In genomic region chr9:88177575-88178254, GRCm38 (mm10) we compare ENCODE assay signal across 16 mouse cellular contexts.
DNase-seq lines count a peak whose midpoint lies in the region; ATAC-seq and TF ChIP-seq lines count a peak whose summit lies in the region.
"Had no signal": no experiment of that assay in that cellular context is flagged by ENCODE, and none has a peak within 500 bp of the region (broad histone marks: within the 10 kb centered on the region; RNA-seq: fewer than 3 reads in every experiment).

No protein-coding gene starts in this region.

- no peaks in the 10 kb centered on the region for H3K27me3 ChIP-seq in cerebellum, adult 2 months (ENCODE audit: control insufficient read depth, insufficient read depth, low read length)
- H3K27me3 ChIP-seq in heart, adult 2 months (ENCODE audit: control insufficient read depth, insufficient read depth, low read length): no peaks in the 10 kb centered on the region
- H3K27me3 ChIP-seq: embryonic facial prominence, embryonic 13.5 days; forebrain, embryonic 12.5 days; neural tube, embryonic 12.5 days had no signal

- TF ChIP-seq POLR2A in cerebellum, adult 2 months (IDR thresholded peaks at IDR 0.05; ENCODE audit: borderline replicate concordance, insufficient read depth, low read length): no peak
- TF ChIP-seq POLR2A in heart, adult 2 months (IDR thresholded peaks at IDR 0.05; ENCODE audit: insufficient read depth, low read depth, low read length): no peak

- H3K79me2 ChIP-seq in heart, adult 2 months (replicated peaks; ENCODE audit: control insufficient read depth, insufficient read depth, low read length): no peaks in the 10 kb centered on the region

- 22% methylated on average over 4 of the region's 4 CpGs for WGBS in cerebellum, adult 2 months
- 41% methylated on average over 4 of the region's 4 CpGs for WGBS in heart, adult 2 months

- no peak overlapping the region for H3K27ac ChIP-seq in cerebellum, adult 2 months (ENCODE audit: insufficient read depth, low read length)
- peak overlapping the region; percentile 36 for H3K27ac ChIP-seq in heart, adult 2 months
- H3K27ac ChIP-seq: embryonic facial prominence, embryonic 13.5 days; forebrain, embryonic 12.5 days; hindbrain, postnatal 0 days; kidney, postnatal 0 days; neural tube, embryonic 12.5 days had no signal

- no peak for TF ChIP-seq EP300 in heart, adult 2 months (IDR thresholded peaks at IDR 0.05; ENCODE audit: insufficient read depth, low read depth, low read length)

- intact Hi-C loops in heart, adult 2 months (cut with DNase I): no loop called here

- H3K9ac ChIP-seq in heart, adult 2 months (ENCODE audit: low read depth, low read length): no peak overlapping the region
- H3K9ac ChIP-seq: embryonic facial prominence, embryonic 13.5 days; forebrain, embryonic 12.5 days; lung, embryonic 14.5 days; neural tube, embryonic 12.5 days had no signal

- H3K4me1 ChIP-seq in cerebellum, adult 2 months (ENCODE audit: control insufficient read depth, insufficient read depth, low read length): no peaks in the 10 kb centered on the region
- no peaks in the 10 kb centered on the region for H3K4me1 ChIP-seq in heart, adult 2 months (ENCODE audit: control insufficient read depth, insufficient read depth, low read length)
- H3K4me1 ChIP-seq: forebrain, embryonic 12.5 days; neural tube, embryonic 12.5 days had no signal

- no peak overlapping the region for H3K4me3 ChIP-seq in cerebellum, adult 2 months (replicated peaks; ENCODE audit: insufficient read depth, low read depth, low read length)
- H3K4me3 ChIP-seq in heart, adult 2 months: no peak overlapping the region
- H3K4me3 ChIP-seq: embryonic facial prominence, embryonic 13.5 days; forebrain, embryonic 12.5 days; neural tube, embryonic 12.5 days had no signal

- no peaks in the 10 kb centered on the region for H3K36me3 ChIP-seq in heart, adult 2 months (ENCODE audit: control insufficient read depth, insufficient read depth, low read length)
- H3K36me3 ChIP-seq: embryonic facial prominence, embryonic 13.5 days; forebrain, embryonic 12.5 days; neural tube, embryonic 12.5 days had no signal

- ATAC-seq in megakaryocyte, adult 5-6 weeks (ENCODE audit: poor library complexity, severe bottlenecking): no peak
- ATAC-seq: hindbrain, postnatal 0 days; midbrain, embryonic 16.5 days had no signal

- no peak for TF ChIP-seq CTCF in cerebellum, adult 2 months (IDR thresholded peaks at IDR 0.05; ENCODE audit: borderline replicate concordance, insufficient read depth, low read depth, low read length)
- TF ChIP-seq CTCF in heart, adult 2 months (IDR thresholded peaks at IDR 0.05): 0 out of 2 replicates have a peak, but pooled peaks have one; percentile 3

- DNase-seq in kidney, postnatal 14 days: peak; percentile 8
- DNase-seq in kidney, adult 18-20 months: no peak
- peak; percentile 20 to 78 for DNase-seq in cerebellum, adult 2 months
- DNase-seq in heart, adult 2 months: peak in 1 of 2 experiments; percentile 38
- DNase-seq in heart, postnatal 4 days: peak; percentile 29
- DNase-seq in right cerebral cortex, adult 18-20 months: no peak
- DNase-seq: adrenal gland, postnatal 10 days; liver; lung, embryonic 14.5 days had no signal

Comparison
In these comparisons a context has a peak if more than half of its experiments do, and no peak if none do; other contexts are left out.
1. DNase-seq: peak in kidney, postnatal 14 days (single experiment), cerebellum, adult 2 months (2 of 2) and heart, postnatal 4 days (single experiment); none in kidney, adult 18-20 months (single experiment) and right cerebral cortex, adult 18-20 months (single experiment).